Mouse (Mus musculus): Measurements from ENCODE around the gene Apom. TPM values are rescaled to one million over a fixed set of nuclear protein-coding genes. Genes with fewer than 3 reads are reported as not detected.
A peak's percentile ranks its signal among the peaks of the same experiment; 100 is the strongest.

Apom gene
- total RNA-seq, 4 experiments from 2014 or later = 0.28 to 0.32 TPM; not detected in 2

DNA sequence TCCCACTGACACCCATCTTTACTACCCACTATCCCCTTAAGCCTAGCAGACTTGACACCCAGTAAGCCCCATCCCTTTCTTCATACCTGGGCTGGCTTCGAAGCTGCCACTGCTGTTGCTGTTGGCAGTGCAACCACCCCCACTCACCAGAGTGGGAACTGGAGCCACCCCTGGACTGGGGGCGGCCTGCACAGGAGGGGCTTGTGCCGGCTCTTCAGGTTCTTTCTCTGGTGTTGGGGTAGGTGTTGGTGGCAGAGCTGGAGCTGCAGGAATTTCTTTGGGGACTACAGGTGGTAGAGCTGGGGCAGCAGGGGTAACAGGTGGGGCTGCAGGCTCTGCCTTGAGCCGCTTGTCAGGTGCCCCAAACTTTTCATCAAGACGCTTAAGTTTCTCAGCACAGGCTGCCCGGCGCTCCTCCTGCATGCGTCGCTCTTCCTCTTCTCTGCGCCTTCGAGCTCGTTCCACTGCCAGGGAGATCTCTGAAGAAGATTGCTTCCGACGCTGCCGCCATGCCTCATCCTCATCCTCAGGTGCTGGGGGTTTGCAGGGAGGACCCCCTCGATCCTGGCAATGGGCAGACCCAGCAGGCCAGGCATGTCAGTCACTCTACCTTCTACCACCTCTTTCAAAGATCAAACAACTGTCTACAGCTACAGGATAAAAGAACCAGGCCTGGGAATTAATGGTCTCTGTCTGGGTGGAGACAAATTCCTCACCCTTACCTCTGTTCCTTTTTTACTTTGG, 27.2 kb upstream of the Apom start:
- DNase-seq = no peak

DNA sequence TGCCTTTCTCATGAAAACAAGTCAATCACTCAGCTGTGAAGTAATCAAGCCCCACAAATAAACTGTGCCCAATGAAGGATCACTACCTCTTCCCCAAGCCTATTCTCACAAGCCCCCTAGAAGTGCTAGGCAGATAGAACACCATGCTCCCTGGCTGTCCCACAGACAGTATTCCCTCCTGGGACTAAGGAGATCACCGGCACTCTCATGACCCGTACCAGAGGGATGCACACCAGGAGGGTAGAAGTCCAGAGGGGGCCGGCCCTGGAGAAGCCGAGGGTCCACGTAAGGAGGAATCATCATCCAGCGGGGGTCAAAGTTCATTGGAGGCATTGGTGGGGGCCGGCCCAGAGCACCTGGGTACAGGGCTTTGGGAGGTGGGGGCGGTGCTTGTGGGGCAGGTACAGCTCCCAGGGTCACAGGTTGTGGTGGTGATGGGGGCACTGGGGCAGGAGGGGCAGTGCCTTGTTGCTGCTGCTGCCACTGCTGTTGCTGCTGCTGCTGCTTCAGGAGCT, 25.9 kb upstream of the Apom start:
- DNase-seq = no peak

DNA sequence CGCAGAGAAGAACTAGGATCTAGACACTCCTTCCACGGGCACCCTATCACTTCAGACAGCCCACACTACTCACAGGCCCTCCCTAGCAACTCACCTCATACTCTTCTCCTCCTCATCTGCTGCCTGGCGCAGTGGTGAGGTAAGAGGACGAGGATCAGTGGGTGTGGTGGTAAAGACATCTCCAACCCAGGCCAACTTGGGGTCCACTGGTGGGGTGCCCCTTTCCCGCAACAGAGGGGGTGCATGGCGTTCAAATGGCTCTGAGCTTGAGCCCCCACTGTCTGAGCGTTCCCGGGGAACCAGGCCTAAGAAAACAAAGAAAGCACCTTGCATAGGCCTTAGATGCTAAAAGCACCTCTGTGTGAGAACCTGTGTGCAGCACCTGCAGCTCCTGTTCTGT, 25.4 kb upstream of the Apom start:
- DNase-seq = no peak

DNA sequence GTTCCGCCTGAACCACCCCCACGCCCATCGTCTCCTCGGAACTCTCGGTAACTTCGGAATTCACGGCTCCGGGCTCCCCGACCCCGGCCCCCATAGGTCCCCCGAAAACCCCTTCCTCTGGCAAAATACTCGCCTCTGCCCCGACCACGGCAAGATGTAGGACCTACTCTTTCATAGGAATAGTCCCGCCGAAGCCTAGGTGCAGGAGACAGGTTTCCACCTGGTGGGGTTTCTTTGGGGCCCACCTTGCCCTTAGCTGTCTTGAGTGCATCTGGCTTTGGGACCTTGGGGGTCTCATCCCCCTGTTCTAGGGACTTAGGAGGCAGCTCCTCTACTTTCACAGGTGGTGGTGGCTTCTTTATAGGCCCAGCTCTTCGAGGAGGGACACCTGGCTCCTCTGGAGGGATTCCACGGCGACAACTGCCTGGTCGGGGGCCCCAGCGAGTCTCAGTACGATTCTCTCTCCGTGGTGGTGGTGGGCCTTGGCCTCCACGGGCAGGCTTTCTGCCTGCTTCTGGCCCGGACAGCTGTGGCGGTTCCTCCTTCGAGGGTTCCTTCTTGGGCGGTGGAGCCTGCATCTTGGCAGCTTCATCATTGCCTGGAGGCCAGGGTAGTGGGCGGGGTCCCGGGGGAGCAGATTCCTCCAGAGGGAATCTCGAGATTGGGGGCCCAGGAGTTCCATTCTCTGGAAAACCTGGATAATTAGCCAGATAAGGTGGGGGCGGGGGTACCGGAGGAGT, 24.8 kb upstream of the Apom start:
- no peak for DNase-seq

DNA sequence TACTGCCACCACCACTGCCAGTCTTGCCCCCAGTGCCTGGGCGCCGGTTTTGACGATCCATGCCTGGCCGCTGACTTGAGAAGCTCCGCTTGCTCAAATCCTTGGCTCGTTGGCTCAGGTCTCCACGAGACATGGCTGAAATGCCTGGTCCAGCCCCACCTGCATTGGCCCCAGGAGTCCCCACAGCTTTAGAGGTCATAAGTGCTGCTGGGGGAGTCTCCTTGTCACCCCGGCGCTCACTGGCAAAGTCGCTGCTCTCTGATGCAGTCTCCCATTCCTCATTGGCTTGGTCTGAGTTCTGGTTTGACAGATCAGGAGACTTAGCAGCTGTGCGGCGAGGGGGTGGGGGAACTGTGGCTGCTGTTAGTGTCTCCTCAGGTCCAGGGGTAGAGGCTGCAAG, 23.6 kb upstream of the Apom start:
- no peak for DNase-seq

DNA sequence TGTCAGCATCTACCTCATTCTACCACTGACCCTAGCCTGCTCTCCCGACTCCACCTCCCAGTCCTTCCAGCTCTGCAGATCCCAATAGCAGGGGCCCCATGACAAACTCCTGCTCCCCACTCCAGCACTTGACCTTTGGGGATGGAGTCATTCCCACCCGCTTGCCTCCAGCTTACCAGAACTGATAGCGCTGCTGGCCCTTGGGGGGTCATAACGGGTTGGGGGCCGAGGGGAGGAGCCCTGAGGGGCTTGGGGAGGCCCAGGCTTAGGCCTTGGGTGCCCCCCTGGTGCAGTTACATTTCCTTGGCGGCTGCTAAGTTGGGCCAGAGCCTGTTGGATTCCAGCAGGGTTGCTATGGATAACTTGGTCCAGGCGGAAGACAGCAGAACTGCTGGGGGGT, 22.8 kb upstream of the Apom start:
- DNase-seq = no peak

DNA sequence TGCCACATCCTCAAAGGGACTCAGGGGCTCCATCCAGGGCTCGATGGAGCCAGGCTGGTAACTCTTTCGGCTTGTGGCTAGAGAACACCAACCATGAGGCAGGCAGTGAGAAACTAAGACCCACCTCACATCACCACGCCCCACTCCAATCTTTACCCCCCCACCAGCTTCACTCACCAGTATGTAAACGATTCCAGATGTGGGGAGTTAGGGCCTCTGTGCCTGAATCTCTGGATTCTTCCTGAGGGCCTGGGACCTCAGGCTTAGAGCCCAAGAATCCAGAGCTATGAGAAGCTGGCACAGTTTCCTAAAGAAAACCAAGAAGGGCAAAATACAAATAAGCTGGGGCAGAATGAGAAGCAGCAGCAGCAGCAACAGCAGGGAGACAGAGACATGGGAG, 22.1 kb upstream of the Apom start:
- DNase-seq = no peak

DNA sequence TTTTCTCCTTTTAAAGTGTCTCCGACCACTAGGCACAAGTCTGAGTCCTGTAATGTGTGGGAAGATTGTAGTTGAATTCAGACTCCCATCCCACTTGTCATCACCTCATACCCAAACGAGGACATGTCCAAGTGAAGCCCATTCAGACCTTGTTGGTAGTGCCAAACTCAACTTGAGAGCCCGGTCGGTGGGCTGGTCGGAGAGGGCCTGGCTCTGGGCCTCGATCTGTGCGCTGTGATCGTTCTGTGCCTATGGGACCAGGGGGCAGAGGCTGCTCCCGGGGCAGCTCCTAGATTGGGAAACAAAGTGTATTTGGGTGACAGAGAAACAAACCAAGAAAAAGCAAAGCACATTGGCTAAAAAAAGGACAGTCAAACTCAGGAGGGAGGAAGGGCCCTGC, 21.2 kb upstream of the Apom start:
- no peak for DNase-seq

DNA sequence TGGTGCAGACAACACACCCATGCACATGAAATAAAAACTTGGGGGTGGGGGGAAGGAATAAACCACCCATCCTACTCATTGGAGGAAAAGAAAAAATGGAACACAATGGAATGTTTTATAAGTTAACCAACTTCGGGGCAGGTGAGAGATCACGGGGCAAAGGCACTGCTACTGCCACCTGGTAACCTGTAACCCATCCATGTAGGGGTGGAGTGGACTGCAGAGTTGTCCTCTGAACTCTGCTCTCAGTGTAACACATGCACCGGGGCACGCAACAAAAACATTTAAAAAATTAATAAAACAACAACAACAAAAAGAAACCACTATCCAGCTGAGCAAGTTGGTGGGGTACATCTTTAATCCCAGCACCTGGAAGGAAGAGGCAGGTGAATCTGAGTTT, 20.3 kb upstream of the Apom start:
- DNase-seq = no peak

DNA sequence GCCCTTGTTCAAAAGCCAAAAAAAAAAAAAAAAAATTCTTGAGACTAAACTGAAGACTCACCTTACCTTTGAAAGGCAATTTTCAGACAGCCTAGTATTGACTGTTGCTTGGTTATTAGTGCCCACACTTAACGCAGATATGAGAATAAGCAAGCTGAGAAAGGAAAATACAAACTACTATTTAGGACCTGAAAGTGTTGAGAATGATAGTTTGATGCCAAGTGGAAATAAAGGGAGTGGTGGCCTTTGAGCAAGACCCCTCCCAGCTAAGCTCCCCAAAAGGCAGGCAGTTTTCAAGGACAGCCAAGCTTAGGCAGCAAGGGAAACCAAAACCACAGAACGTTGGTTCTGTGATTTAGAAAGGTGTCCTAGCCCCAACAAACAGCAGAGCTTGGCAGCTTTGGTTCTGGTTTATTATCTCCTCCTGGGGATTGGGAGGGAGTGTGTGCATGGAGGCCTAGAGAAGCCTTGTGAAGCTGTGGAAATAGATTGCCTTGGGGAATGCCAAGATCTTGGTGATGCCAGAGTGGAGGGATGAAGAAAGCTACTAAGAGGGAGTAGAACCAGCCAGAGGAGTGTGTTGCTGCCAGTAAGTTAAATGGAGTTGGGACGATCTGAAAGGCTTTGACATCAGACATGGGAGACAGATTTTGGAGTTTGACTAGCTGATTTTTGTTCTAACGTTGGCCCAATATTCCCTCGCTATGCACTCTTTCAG, 16.2 kb upstream of the Apom start:
- DNase-seq = no peak

DNA sequence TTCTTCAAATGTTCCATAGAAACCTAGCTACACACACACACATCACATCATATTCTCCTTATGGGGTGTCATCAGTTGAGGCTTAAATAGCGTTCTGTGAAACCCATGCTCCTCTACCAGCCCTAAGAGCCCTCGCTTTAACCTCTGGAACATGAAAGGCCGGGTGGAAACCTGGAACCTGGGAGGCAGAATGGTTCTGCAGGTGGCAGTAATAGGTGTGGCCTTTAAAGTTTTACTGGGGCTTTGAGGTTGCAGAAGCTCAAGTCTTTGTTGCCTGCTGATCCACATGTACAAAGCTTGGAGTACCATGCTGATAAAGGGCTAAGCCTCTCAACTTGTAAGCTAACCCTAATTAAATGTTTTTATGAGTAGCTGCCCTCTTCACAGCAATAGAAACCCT, 15.5 kb upstream of the Apom start:
- DNase-seq = no peak

DNA sequence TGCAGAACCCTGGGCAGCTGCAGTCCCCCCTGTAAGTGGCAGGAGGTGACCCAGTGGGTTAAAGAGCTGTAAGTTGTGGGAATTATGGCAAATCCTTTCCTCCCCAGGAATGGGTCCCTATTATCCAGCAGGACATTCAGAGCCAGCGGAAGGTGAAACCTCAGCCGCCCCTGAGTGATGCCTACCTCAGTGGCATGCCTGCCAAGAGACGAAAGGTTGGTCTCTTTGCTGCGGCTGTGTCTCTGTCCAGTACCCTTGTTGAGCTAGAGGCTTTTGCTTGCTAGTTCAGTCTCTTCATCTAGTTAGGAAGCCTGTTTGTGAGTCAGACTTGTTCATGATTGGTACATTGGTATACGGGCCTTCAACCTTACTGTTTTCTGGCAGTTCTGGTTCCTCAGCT, 14.3 kb upstream of the Apom start:
- no peak for DNase-seq

DNA sequence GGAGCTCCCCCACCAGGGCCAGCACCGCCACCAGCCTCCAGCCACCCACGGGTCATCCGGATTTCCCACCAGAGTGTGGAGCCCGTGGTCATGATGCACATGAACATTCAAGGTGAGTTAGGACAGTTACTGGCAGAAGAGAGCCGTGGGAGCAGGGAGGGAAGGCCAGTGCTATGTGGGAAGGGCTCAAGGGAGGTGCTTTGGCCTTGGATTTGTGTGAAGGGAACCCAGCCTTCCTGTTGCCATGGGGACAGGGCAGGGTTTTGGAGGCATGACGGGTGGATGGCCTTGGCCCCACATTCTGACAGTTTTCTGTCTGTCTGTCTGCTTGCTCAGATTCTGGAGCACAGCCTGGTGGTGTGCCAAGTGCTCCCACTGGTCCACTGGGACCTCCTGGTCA, 10.1 kb upstream of the Apom start:
- peak; percentile 93 for DNase-seq

DNA sequence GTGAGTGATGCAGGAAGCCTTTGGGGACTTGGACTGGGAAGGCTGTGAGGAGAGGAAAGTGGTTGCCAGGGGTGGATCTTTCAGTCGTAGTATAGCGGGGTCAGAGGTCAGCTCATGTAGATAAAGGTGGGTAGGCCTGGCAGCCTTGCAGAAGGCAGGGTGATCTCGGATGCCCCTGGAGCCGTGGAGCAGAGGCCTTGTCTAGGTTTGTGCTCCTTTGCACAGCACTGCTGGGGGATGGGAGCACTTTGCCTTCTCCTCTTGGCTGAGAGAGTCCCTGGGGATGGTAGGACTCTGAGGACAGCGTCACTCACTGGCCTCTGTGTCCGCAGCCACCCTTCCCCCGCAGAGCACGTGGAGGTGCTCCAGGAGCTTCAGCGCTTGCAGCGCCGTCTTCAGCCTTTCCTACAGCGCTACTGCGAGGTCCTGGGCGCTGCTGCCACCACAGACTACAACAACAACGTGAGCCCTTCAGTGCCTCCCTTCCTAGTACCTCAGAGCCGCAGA, 8.7 kb upstream of the Apom start:
- DNase-seq = no peak

DNA sequence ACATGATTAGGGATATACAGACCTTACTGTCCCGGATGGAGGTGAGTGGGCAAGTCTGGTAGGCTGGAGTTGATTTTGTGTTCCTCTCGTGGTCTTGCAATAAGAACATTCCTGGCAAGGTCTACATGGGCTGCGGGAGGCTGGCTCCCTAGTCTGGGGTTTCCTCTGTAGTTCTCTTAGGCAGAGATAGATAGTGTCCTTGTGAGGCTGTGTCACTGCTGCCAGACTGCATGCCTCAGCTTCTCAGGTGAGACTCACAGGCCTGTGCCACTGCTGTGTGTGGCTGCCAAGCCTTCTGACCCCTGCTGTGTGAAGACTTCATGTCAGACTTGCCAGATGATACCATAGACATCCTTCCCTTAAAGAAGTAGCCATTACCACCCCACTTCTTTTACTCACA, 7.4 kb upstream of the Apom start:
- no peak for DNase-seq

DNA sequence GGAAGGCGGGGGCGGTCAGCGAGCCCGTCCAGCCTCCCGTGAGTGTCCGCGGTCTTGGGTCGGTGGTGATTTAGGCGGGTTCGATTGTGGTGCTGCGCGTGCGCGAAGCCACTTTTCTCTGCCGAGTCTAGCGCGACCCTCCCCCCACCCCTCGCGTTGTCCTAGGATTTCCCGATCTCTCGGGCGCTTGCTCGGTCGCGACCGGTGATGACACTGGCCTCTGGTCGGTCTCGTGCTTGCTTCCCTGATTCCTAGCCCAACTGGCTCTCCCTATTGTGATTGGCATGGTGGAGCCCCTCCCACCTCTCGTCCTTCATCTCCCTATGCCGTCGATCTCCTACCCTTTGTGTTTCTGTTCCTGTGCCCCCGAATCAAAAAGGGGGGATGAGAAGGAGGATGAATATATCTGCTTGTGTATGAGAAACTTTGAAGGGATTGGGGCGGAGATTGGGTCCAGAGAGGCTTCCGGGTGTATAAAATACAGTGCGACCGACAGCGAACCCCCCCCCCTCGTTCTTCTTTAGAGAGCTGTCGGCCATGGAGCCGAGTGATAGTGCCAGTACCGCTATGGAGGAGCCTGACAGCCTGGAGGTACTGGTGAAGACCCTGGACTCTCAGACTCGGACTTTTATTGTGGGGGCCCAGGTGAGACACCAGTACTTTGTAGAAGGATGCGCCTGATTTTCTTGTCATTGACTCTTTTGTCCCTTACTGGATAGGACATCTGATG, 3.9 kb upstream of the Apom start:
- no peak for DNase-seq

DNA sequence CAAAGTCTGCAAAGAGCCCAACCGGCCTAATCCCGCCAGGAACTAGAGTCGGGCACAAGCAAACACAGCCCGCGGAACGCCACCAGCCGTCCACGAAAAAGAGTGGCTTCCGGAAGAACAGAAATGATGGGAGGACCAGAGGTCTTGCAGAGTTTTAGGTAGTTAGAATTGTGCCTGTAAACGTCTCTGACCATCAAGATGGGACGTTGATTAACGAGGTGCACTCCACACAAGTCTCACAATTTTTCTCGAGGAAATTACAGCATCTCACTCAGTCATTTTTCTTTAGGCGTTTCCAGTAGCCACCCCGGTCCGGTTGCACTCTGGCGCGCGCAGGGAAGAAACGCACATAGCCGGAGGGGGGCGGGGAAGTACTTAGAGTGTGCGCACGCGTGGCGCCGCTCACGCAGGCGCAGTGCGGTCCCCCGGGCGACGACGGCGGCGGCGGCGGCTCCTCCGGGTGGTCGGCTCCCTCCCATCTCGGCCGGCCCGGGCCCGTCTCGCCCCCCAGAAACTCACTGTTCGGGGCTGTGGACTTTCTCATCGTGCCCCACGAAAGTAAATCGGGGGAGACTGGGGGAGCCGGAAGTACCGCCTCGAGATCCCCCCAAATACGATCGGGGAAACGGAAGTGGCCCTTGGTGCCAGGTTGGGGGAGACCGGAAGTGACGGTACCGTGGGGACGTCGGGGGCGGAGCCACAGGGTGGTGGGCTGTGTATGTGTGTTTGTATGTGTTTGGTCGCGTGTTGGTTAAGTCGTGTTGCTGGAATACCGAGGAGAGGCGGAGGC, 3.1 kb upstream of the Apom start, which contains the start of gene Bag6:
Gene Bag6 (plus strand): TSS at position 378 of the 790 bp plus-strand sequence.
- DNase-seq = peak; percentile 91

DNA sequence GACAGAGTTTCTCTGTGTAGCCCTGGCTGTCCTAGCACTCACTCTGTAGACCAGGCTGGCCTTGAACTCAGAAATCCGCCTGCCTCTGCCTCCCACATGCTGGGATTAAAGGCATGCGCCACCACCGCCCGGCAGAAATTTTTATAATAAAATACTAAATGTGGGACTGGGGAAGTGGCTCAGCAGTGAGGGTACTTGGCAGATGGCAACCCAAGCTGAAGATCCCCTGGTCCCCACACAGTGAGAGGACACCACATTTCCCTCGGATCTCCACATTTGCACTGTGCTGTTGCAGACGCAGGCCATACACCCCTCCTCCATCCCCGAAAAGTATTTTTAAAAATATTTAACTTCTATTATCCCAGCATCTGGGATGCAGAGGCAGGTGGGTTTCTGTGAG, 1.7 kb upstream of the Apom start:
- DNase-seq = no peak

DNA sequence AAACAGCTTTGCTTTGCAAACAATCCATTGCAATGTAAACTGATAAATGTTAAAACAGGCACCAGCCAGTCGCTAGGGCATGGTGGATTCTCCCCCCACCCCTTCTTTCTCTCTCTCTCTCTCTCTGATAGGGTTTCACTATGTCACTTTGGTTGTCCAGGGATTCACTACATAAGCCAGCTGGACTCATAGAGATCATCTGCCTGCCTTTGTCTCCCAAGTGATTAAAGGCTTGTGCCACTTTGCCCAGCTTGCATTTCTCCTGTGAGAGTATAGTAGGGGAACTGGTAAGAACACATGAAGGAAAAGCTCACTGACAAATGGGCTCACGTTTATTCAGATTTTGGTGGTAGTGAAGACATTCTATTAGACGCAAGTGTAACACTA, 317 bp upstream of the Apom start:
- DNase-seq = no peak

DNA sequence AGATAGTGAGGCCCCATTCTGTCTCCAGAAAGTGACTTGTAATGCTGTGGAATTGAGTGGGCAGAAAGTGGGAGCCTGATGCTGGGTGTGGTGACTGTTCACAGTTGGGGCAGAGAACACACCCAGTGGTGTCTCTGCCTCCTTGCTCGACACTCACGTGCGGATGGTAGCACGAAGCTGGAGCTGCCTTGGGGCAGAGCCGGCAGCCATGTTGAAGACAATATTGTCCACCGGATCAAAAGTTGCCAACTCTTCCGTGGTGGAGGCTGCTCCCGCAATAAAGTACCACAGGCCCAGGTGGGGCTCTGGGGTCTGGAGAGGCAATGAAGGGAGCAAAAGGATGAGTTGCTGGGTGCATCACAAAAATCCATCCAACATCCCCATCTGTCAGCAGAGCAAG, 812 bp downstream of the Apom start:
- DNase-seq = no peak

DNA sequence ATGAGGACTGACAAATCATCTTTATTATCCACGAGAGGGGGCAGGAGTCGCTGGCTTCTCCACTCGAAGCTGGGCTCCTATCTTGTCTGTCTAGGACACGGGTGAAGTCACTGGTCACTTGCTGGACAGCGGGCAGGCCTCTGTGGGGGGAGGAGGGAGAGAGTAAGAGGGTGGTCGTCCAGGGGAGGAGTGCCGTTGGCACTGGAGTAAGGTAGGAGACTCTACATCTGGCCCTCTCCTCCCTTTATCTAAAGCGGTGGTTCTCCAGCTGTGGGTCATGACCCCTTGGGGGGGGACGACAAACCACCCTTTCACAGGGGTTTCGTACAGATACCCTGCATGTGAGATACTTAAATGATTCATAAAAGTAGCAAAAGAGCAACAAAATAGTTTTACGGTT, 2.9 kb downstream of the Apom start:
- no peak for DNase-seq

DNA sequence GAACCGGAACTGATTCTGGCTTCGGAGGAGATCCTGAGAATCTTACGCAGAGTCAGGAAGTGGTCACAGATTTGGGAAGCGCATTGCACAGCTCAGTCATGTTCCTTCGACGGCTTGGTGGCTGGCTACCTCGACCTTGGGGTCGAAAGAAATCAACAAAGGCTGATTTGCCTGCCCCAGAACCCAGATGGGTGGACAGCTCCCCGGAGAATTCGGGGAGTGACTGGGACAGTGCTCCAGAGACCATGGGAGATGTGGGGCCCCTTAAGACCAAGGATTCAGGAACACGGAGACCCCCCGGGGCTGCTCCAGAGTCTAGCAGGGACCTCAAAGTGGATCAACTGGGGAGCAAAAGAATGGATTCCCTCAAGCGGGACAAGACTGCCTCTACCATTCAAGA, 4.8 kb downstream of the Apom start:
- DNase-seq = no peak

Data from adrenal gland, adult 8-10 months (tissue).